21 mouse cellular contexts compared by ENCODE assay signal in the genomic region with DNA sequence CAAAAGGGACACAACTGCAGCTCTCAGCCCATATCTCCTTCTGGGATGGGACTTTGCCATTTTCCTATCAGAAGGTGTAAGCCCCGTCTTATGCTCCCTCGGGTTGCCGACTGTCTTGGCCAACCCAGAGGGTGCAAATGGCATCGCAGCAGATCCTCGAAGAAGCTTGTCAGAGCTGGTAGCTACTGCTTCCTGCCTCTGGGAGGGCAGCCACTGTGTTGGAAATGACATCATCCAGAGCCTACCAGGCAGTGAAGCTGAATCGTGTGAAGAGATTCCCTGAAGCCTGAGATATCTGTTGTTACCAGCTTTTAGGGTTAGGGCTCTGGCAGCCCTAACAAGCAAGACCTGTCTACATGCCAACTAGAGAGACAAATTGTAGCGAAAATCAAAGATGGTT.
"Had no signal": no experiment of that assay in that cellular context is flagged by ENCODE, and none has a peak within 500 bp of the region (broad histone marks: within the 10 kb centered on the region; RNA-seq: fewer than 3 reads in every experiment).

No protein-coding gene starts in this region.

- H3K9ac ChIP-seq: limb, embryonic 13.5 days; liver, embryonic 12.5 days; liver, embryonic 15.5 days; lung, embryonic 15.5 days; neural tube, embryonic 12.5 days; stomach, embryonic 15.5 days had no signal

- H3K27me3 ChIP-seq: limb, embryonic 13.5 days; liver, embryonic 12.5 days; liver, embryonic 15.5 days; lung, embryonic 15.5 days; neural tube, embryonic 12.5 days; stomach, embryonic 15.5 days had no signal

- H3K4me1 ChIP-seq: limb, embryonic 10.5 days; liver, embryonic 12.5 days; liver, embryonic 15.5 days; lung, embryonic 15.5 days; stomach, embryonic 15.5 days had no signal

- H3K27ac ChIP-seq: limb, embryonic 10.5 days; limb, embryonic 13.5 days; liver, embryonic 12.5 days; liver, embryonic 15.5 days; lung, embryonic 15.5 days; neural tube, embryonic 12.5 days; stomach, embryonic 15.5 days had no signal

- H3K4me2 ChIP-seq: limb, embryonic 13.5 days; liver, embryonic 12.5 days; liver, embryonic 15.5 days; lung, embryonic 15.5 days; midbrain, embryonic 11.5 days; neural tube, embryonic 12.5 days; stomach, embryonic 15.5 days had no signal

- H3K4me3 ChIP-seq: limb, embryonic 10.5 days; limb, embryonic 13.5 days; liver, embryonic 12.5 days; liver, embryonic 15.5 days; lung, embryonic 15.5 days; neural tube, embryonic 12.5 days; stomach, embryonic 15.5 days had no signal

- H3K36me3 ChIP-seq: limb, embryonic 10.5 days; limb, embryonic 13.5 days; liver, embryonic 12.5 days; liver, embryonic 15.5 days; lung, embryonic 15.5 days; neural tube, embryonic 12.5 days; stomach, embryonic 15.5 days had no signal

- DNase-seq: kidney, adult 9 months; kidney, postnatal 14 days; kidney, postnatal 4 days; layer of hippocampus, adult 9-11 months; liver; lung, adult 18-20 months; lung, postnatal 10 days; lung, postnatal 36 days; midbrain, embryonic 14.5 days; retina, postnatal 1 day; right cerebral cortex, postnatal 25 days; spleen, adult 18-20 months; thymus, postnatal 25 days had no signal

- H3K9me3 ChIP-seq: limb, embryonic 10.5 days; limb, embryonic 13.5 days; liver, embryonic 12.5 days; liver, embryonic 15.5 days; lung, embryonic 15.5 days; neural tube, embryonic 12.5 days; stomach, embryonic 15.5 days had no signal

- ATAC-seq: liver, embryonic 12.5 days had no signal
